Mouse (Mus musculus): ENCODE measurements at regions not wholly inside any gene's neighbourhood (a gene's known extent, or its start where the extent isn't known, plus 50 kb on each side); places are given as distances from the start of the nearest gene placed in this dataset.
"Not testable (repeated sequence)": the region's sequence is repeated elsewhere in the genome, so short reads cannot be mapped to it uniquely, and the experiment has no call there.

DNA sequence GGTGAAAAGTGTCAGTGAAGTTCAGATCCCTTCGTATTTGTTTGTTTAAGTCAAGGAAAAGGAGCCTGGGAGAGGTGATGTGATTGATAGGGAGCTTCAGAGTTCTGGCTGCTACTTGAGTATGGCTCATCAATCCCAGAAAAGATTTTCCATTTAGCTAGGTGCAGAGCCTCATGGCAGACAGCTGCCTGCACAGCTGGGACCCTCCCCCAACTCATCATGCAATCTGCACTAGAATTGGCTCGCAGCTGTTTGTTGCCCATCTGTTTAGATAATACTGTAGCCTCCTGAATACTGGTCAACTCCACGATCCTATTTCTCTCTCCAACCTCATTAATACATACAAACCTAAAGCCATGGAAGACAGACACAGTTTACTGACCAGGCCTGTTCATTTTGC, 354.4 kb downstream of the Edem1 start (continued):
- TF ChIP-seq CTCF (IDR thresholded peaks at IDR 0.05 in 2 of 3, conservative IDR thresholded peaks at IDR 0.05 in 1 of 3; ENCODE audit: control insufficient read depth in 1 of 3, insufficient read depth in 1 of 3, low read depth in 2 of 3, low read length in 3 of 3, poor library complexity in 1 of 3, severe bottlenecking in 1 of 3), result no peak

DNA sequence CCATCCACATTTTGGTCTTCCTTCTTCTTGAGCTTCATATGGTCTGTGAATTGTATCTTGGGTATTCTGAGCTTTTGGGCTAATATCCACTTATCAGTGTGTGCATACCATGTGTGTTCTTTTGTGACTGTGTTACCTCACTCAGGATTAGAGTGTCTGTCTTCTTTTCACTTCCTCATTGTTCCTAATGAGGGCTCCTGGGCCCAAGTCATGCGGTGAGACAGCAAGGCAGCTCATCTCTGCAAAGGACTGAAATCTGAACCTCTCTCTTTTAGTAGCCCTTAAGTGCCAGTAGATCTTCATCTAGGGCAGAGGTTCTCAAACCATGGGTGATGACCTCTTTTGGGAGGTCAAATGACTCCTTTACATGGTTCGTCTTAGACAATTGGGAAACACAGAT, 364.6 kb downstream of the Edem1 start:
- H3K27me3 ChIP-seq (ENCODE audit: control insufficient read depth in 1 of 2, insufficient read depth in 2 of 2, low read length in 2 of 2); H3K27ac ChIP-seq (ENCODE audit: control insufficient read depth, low read depth, low read length); H3K4me3 ChIP-seq (ENCODE audit: control insufficient read depth in 1 of 2, insufficient read depth in 1 of 2, low read depth in 2 of 2, low read length in 2 of 2); H3K36me3 ChIP-seq (ENCODE audit: control insufficient read depth in 1 of 2, insufficient read depth in 2 of 2, low read length in 2 of 2); H3K9me3 ChIP-seq (replicated peaks; ENCODE audit: insufficient read depth, low read length); H3K9ac ChIP-seq (ENCODE audit: control insufficient read depth, low read depth, low read length, poor library complexity, severe bottlenecking); DNase-seq (ENCODE audit: low read depth, low spot score); H3K79me2 ChIP-seq (ENCODE audit: control insufficient read depth, insufficient read depth, low read length, poor library complexity); H3K4me1 ChIP-seq (ENCODE audit: control insufficient read depth in 1 of 2, insufficient read depth in 2 of 2, low read length in 2 of 2): not testable (repeated sequence)

DNA sequence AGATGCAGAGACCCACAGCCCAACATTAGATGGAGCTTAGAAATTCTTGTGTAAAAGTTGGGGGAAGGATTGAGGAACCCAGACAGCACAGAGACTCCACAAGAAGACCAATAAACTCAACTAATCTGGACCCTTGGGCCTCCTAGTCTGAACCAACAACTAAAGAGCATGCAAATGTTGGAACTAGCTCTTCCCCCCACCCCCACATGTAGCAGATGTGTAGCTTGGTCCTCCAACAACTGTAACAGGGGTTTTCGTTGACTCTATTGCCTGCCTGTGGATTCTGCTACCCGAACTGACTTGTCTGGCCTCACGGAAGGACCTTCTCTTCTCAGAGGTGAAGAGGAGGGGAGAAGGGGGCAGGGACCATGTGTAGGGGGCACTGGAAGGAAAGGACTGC, 365.2 kb downstream of the Edem1 start:
- DNase-seq (ENCODE audit: low read depth, low spot score), result no peak
- TF ChIP-seq ZC3H11A (IDR thresholded peaks at IDR 0.05; ENCODE audit: low read depth, low read length) (no peak), MXI1 (IDR thresholded peaks at IDR 0.05; ENCODE audit: low read depth, low read length) (no peak), TBP (IDR thresholded peaks at IDR 0.05; ENCODE audit: low read depth, low read length) (no peak), GATA1 (IDR thresholded peaks at IDR 0.05; ENCODE audit: low read depth, low read length) (no peak), NRF1 (IDR thresholded peaks at IDR 0.05; ENCODE audit: insufficient read depth, low read depth, low read length, poor library complexity, severe bottlenecking) (no peak), USF2 (IDR thresholded peaks at IDR 0.05; ENCODE audit: borderline replicate concordance in 1 of 2, insufficient read depth in 1 of 2, low read depth in 1 of 2, low read length in 2 of 2) (no peak), ZKSCAN1 (IDR thresholded peaks at IDR 0.05; ENCODE audit: low read depth, low read length) (no peak), UBTF (IDR thresholded peaks at IDR 0.05; ENCODE audit: borderline replicate concordance, insufficient read depth, low read depth, low read length) (no peak), POLR2AphosphoS5 (IDR thresholded peaks at IDR 0.05; ENCODE audit: borderline replicate concordance, low read depth, low read length) (no peak), RAD21 (IDR thresholded peaks at IDR 0.05; ENCODE audit: low read depth, low read length) (no peak), RCOR1 (IDR thresholded peaks at IDR 0.05; ENCODE audit: low read depth, low read length) (no peak), CHD1 (IDR thresholded peaks at IDR 0.05; ENCODE audit: low read depth, low read length) (no peak), MYB (IDR thresholded peaks at IDR 0.05; ENCODE audit: low read depth, low read length) (no peak), SIN3A (IDR thresholded peaks at IDR 0.05; ENCODE audit: low read length) (no peak), ZMIZ1 (IDR thresholded peaks at IDR 0.05; ENCODE audit: low read depth, low read length) (no peak), ZNF384 (IDR thresholded peaks at IDR 0.05; ENCODE audit: low read depth, low read length) (no peak), MAZ (IDR thresholded peaks at IDR 0.05; ENCODE audit: low read depth, low read length) (no peak), MYC (IDR thresholded peaks at IDR 0.05; ENCODE audit: low read depth, low read length) (no peak), TAL1 (IDR thresholded peaks at IDR 0.05; ENCODE audit: low read length) (no peak)
- Histone ChIP-seq H3K27ac (ENCODE audit: control insufficient read depth, low read depth, low read length) (no peak overlapping the region), H3K9ac (ENCODE audit: control insufficient read depth, low read depth, low read length, poor library complexity, severe bottlenecking) (no peak overlapping the region), H3K9me3 (replicated peaks; ENCODE audit: insufficient read depth, low read length) (no peaks in the 10 kb centered on the region), H3K36me3 (ENCODE audit: control insufficient read depth in 1 of 2, insufficient read depth in 2 of 2, low read length in 2 of 2) (no peaks in the 10 kb centered on the region), H3K4me1 (ENCODE audit: control insufficient read depth in 1 of 2, insufficient read depth in 2 of 2, low read length in 2 of 2) (no peaks in the 10 kb centered on the region), H3K4me3 (ENCODE audit: control insufficient read depth in 1 of 2, insufficient read depth in 1 of 2, low read depth in 2 of 2, low read length in 2 of 2) (no peak overlapping the region), H3K79me2 (ENCODE audit: control insufficient read depth, insufficient read depth, low read length, poor library complexity) (no peaks in the 10 kb centered on the region), H3K27me3 (ENCODE audit: control insufficient read depth in 1 of 2, insufficient read depth in 2 of 2, low read length in 2 of 2) (no peaks in the 10 kb centered on the region)

All from MEL (cell line).